Mouse (Mus musculus) C2C12 (cell line): Measurements from ENCODE around the gene Cabcoco1. TPM values are rescaled to one million over a fixed set of nuclear protein-coding genes. Genes with fewer than 3 reads are reported as not detected.

Experiments used
- H3K27me3 ChIP-seq: one replicate; pipeline ENCODE4 v1.6.1; 2011; ENCODE audit not compliant: control insufficient read depth, insufficient read depth, insufficient read length
- H3K36me3 ChIP-seq: one replicate; pipeline ENCODE4 v1.6.1; 2011; ENCODE audit not compliant: control insufficient read depth, insufficient read depth
- H3K4me3 ChIP-seq: one replicate; pipeline ENCODE4 v1.5.1; 2011; ENCODE audit warnings: mild to moderate bottlenecking, control low read depth; ENCODE audit not compliant: poor library complexity, insufficient read depth, severe bottlenecking
- H3K79me2 ChIP-seq: one replicate; pipeline ENCODE4 v1.6.1; 2011; ENCODE audit not compliant: control insufficient read depth, insufficient read depth
- H3K79me3 ChIP-seq: one replicate; pipeline ENCODE4 v1.6.1; 2011; ENCODE audit warnings: low read depth, control low read depth
- H3ac ChIP-seq: one replicate; pipeline ENCODE3; 2011; ENCODE audit warnings: low read depth; ENCODE audit not compliant: control insufficient read depth, insufficient read length
- CEBPB ChIP-seq: IDR thresholded peaks from one replicate; pipeline ENCODE4 v1.6.1; 2011; ENCODE audit warnings: low read depth, mild to moderate bottlenecking, control low read depth, moderate library complexity
- CTCF ChIP-seq: IDR thresholded peaks from one replicate; pipeline ENCODE4 v1.5.1; 2011; ENCODE audit not compliant: control insufficient read depth, insufficient read depth, insufficient read length
- FOSL1 ChIP-seq: IDR thresholded peaks from one replicate; pipeline ENCODE4 v1.8.0; 2011; ENCODE audit warnings: mild to moderate bottlenecking, low read length; ENCODE audit not compliant: poor library complexity, insufficient read depth, severe bottlenecking
- MAX ChIP-seq: IDR thresholded peaks from one replicate; pipeline ENCODE4 v1.6.1; 2011; ENCODE audit warnings: mild to moderate bottlenecking, control low read depth
- MYOD1 ChIP-seq: IDR thresholded peaks from one replicate; pipeline ENCODE4 v1.6.1; 2011; ENCODE audit warnings: low read depth; ENCODE audit not compliant: control insufficient read depth, insufficient read length
- MYOG ChIP-seq: IDR thresholded peaks from one replicate; pipeline ENCODE4 v1.6.1; 2011; ENCODE audit not compliant: control insufficient read depth, insufficient read length; ENCODE audit errors: extremely low read depth
- USF1 ChIP-seq: IDR thresholded peaks from one replicate; pipeline ENCODE4 v1.6.1; 2011; ENCODE audit warnings: low read depth, mild to moderate bottlenecking, control low read depth, moderate library complexity
- polyA plus RNA-seq: library from polyadenylated mRNA; unstranded; fragments of >200 nt; fragmentation: generic; extraction: Trizol; gene quantifications from one replicate; pipeline ENCODE4 v1.2.1, GENCODE M21; 2012; ENCODE audit warnings: missing spikeins

Cabcoco1 gene
- polyA plus RNA-seq, 1 experiment = not detected

DNA sequence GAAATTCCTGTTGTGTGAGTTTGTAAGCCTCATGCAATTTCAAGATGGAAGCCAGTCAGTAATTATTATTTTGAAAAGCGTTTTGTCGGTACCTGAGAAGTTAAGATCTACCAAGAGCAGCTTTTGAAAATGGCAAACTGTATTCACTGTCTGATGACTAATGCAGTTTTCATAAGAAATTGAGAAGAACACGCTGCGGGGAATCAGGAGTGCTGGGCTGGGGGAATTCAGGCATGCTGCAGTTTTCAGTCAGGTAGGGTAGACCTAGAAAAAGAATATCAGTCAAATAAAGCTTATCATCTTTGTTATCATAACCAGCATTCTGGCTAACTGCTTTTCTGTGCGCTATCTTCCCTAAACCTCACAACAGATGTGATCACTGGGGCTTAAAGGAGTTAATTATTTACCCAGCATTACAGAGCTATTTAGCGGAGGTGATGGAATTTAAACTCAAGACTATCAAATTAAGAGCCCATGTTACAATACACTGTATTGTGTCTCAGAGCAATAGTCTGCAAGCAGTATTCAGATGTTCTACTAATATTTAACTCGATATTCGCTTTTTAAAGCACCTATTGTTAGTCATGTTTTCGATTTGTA is 9.1 kb upstream of the Cabcoco1 start:
- no peak for TF ChIP-seq USF1
- TF ChIP-seq FOSL1 = no peak
- TF ChIP-seq MYOD1 = no peak
- no peak for TF ChIP-seq CTCF
- TF ChIP-seq MYOG = no peak
- no peak for TF ChIP-seq CEBPB
- no peak for TF ChIP-seq MAX
- H3K27me3 ChIP-seq = no peaks in the 10 kb centered on the region
- H3K79me2 ChIP-seq = no peaks in the 10 kb centered on the region
- no peak overlapping the region for H3K4me3 ChIP-seq
- H3ac ChIP-seq = no peak overlapping the region
- H3K36me3 ChIP-seq = no peaks in the 10 kb centered on the region
- no peaks in the 10 kb centered on the region for H3K79me3 ChIP-seq

DNA sequence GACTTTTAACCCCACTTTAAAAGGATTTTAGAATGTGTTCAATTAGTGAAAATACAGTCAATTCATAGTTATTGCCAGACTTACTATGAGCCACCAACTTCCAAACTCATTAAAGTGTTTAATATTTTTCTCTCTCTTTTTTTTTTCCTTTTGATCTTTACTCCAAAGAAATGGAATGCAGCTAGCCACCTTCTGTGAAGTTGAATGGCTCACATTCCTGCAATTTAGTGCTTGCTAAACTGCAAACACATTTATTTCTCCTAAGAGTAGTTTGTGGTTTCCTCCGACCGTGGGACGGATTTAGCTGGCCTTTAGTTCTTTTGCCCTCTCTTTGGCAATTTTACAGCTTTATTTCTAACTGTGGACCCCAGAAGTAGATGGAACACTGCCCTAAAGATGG is 1.4 kb upstream of the Cabcoco1 start:
- H3K27me3 ChIP-seq = no peaks in the 10 kb centered on the region
- no peak for TF ChIP-seq MYOD1
- H3K36me3 ChIP-seq = no peaks in the 10 kb centered on the region
- no peak overlapping the region for H3ac ChIP-seq
- H3K79me3 ChIP-seq = no peaks in the 10 kb centered on the region
- H3K79me2 ChIP-seq = no peaks in the 10 kb centered on the region
- no peak overlapping the region for H3K4me3 ChIP-seq

DNA sequence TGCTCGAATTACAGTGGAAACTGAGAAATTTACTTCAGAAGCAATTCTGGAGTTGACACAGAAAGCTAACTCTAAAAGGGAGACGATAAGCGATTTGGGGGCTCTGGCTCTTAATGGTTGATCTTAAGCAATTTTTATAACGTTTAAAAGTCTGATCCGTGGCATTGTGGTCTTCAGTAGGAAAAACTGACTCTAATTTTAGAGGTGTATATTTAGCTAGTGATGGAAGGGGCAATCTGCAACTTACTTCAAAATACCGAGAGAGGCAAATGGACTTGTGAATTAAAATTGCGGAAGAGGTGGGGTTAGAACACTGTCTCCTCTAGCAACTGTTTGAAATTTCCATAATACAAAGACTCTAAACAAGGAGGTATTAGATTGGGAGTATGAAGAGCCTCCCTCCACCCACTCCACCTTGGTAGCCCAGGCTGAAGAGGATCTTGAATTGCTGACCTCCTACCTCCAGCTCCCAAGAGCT is 286 bp upstream of the Cabcoco1 start:
- no peaks in the 10 kb centered on the region for H3K79me3 ChIP-seq
- no peaks in the 10 kb centered on the region for H3K79me2 ChIP-seq
- TF ChIP-seq MAX (no peak), MYOD1 (no peak), FOSL1 (no peak), CEBPB (no peak), USF1 (no peak), CTCF (no peak), MYOG (no peak)
- no peak overlapping the region for H3ac ChIP-seq
- no peaks in the 10 kb centered on the region for H3K27me3 ChIP-seq
- no peak overlapping the region for H3K4me3 ChIP-seq
- no peaks in the 10 kb centered on the region for H3K36me3 ChIP-seq

DNA sequence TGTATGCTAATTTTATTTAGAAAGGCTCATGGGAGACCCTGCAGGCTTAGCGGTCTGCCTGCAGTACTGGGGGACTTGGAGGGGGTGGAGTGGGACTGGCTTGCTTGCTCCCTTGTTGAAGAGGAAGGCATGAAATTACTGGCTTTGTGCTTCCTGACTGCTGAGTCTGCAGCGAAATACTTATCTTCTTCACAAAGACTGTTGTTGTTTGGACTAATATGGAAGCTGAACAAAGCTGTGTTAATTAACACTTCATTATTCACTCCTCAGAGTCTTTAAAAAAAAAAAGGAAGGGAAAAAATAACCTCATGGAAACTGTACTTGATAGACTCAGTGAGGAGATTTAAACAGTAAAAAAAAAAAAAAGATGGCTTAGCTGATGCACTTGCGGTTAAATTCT is 1.1 kb downstream of the Cabcoco1 start:
- Histone ChIP-seq H3K27me3 (no peaks in the 10 kb centered on the region), H3ac (no peak overlapping the region), H3K79me3 (no peaks in the 10 kb centered on the region), H3K79me2 (no peaks in the 10 kb centered on the region), H3K4me3 (no peak overlapping the region), H3K36me3 (no peaks in the 10 kb centered on the region)
- TF ChIP-seq FOSL1 = no peak
- TF ChIP-seq CTCF = no peak
- TF ChIP-seq MYOG = no peak
- no peak for TF ChIP-seq MYOD1
- TF ChIP-seq USF1 = no peak
- no peak for TF ChIP-seq CEBPB
- no peak for TF ChIP-seq MAX

DNA sequence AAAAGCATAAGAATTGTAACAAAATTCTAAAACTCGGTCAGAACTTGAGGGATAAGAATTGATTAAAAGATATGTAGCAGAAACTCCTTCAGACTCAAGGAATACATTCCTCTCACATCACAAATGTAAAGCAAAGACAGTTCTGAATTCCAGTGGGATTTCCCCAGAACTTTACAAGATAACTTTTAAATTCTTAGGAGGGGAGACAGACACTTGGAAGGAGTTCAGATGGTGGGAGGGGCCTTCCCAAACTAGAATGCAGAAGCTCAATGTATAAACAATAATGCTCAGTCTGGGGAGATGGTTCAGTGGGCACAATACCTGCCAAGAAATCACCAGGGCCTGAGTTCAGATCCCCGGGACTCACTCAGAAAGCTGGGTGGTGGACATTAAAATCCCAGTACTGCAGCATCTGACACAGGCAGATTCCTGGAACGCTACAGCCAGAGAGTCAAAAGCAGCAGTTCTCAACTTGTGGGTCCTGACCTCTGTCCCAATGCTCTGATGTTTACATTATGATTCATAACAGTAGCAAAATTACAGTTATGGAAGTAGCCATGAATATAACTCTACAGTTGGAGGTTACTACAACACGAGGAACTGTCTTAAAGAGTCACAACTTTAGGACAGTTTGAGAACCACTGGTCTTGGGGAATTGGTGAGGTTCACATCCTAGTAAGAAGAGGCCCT is 4.3 kb downstream of the Cabcoco1 start:
- no peak overlapping the region for H3K4me3 ChIP-seq
- H3ac ChIP-seq = no peak overlapping the region
- TF ChIP-seq MYOG (no peak), CEBPB (no peak)
- no peaks in the 10 kb centered on the region for H3K27me3 ChIP-seq
- H3K79me2 ChIP-seq = no peaks in the 10 kb centered on the region
- no peaks in the 10 kb centered on the region for H3K36me3 ChIP-seq
- H3K79me3 ChIP-seq = no peaks in the 10 kb centered on the region
